Mouse (Mus musculus): ENCODE results near the gene Pyroxd1.

GRCm38 (mm10) chr6:142411140-142411539, 65.7 kb downstream of the Pyroxd1 start:
- TF ChIP-seq CTCF (IDR thresholded peaks at IDR 0.05; ENCODE audit: low read depth, low read length) (no peak), TAL1 (conservative IDR thresholded peaks at IDR 0.05; ENCODE audit: low read depth, low read length) (no peak), GATA2 (IDR thresholded peaks at IDR 0.05; ENCODE audit: borderline replicate concordance, low read depth, low read length) (no peak), GATA1 (IDR thresholded peaks at IDR 0.05; ENCODE audit: borderline replicate concordance, low read length) (no peak), POLR2AphosphoS5 (IDR thresholded peaks at IDR 0.05; ENCODE audit: insufficient replicate concordance, low read depth, low read length) (no peak)
